8 mouse cellular contexts compared by ENCODE assay signal in genomic region chr5:115010577-115011216, GRCm38 (mm10). TPM values are rescaled to one million over a fixed set of nuclear protein-coding genes. Genes with fewer than 3 reads are reported as not detected.
DNase-seq lines count a peak whose midpoint lies in the region; ATAC-seq and TF ChIP-seq lines count a peak whose summit lies in the region.

Gene Sppl3, plus strand, starts transcription at chr5:115011137.

- H3K36me3 ChIP-seq in ES-E14 (ENCODE audit: control insufficient read depth, insufficient read depth, low read length, poor library complexity, severe bottlenecking) = no peaks in the 10 kb centered on the region
- no peaks in the 10 kb centered on the region for H3K36me3 ChIP-seq in forebrain, embryonic 16.5 days (ENCODE audit: control insufficient read depth, insufficient read depth)
- no peaks in the 10 kb centered on the region for H3K36me3 ChIP-seq in lung, embryonic 14.5 days (ENCODE audit: insufficient read depth)
- no peaks in the 10 kb centered on the region for H3K36me3 ChIP-seq in thymus, adult 2 months (ENCODE audit: control insufficient read depth, insufficient read depth, low read length)

- peak; percentile 68 for DNase-seq in ES-E14 (ENCODE audit: low read depth, low spot score)
- peak; percentile 92 for DNase-seq in cerebellum, adult 11-12 months
- DNase-seq in heart, postnatal 36 days = peak; percentile 96
- peak; percentile 89 to 96 for DNase-seq in layer of hippocampus, adult 2 months (ENCODE audit: low spot score in 2 of 2)
- DNase-seq in lung, embryonic 14.5 days = peak; percentile 97
- peak; percentile 93 for DNase-seq in thymus, adult 2 months

- H3K27ac ChIP-seq in ES-E14 (ENCODE audit: insufficient read depth, low read depth, low read length, poor library complexity, severe bottlenecking) = peak within 1 kb of the TSS; percentile 14; the same call in 1 of the 2 replicates
- H3K27ac ChIP-seq in forebrain, embryonic 16.5 days (ENCODE audit: low read length) = peak within 1 kb of the TSS; percentile 92
- peak within 1 kb of the TSS; percentile 98 for H3K27ac ChIP-seq in layer of hippocampus, adult 2 months
- peak within 1 kb of the TSS; percentile 89 for H3K27ac ChIP-seq in lung, embryonic 14.5 days (ENCODE audit: low read depth)
- peak within 1 kb of the TSS; percentile 86 for H3K27ac ChIP-seq in olfactory bulb, adult 2 months (ENCODE audit: insufficient read depth, low read depth, low read length)
- peak within 1 kb of the TSS; percentile 3; the same call in 1 of the 2 replicates for H3K27ac ChIP-seq in thymus, adult 2 months (ENCODE audit: control insufficient read depth, insufficient read depth, low read length)

- no peaks in the 10 kb centered on the region for H3K9me3 ChIP-seq in ES-E14 (ENCODE audit: control insufficient read depth, insufficient read depth, low read depth, low read length)
- no peaks in the 10 kb centered on the region for H3K9me3 ChIP-seq in forebrain, embryonic 16.5 days (ENCODE audit: control insufficient read depth, low read length)
- no peaks in the 10 kb centered on the region for H3K9me3 ChIP-seq in lung, embryonic 14.5 days (ENCODE audit: low read depth, low read length)

- H3K4me2 ChIP-seq in forebrain, embryonic 16.5 days (ENCODE audit: low read length) = peak within 1 kb of the TSS; percentile 89
- H3K4me2 ChIP-seq in lung, embryonic 14.5 days = peak within 1 kb of the TSS; percentile 96

- peak; percentile 93 for ATAC-seq in forebrain, embryonic 16.5 days
- peak; percentile 95 for ATAC-seq in lung, embryonic 14.5 days (ENCODE audit: insufficient read depth)

- no peaks in the 10 kb centered on the region for H3K27me3 ChIP-seq in forebrain, embryonic 16.5 days (replicated peaks; ENCODE audit: control insufficient read depth, insufficient read depth, low read length)
- H3K27me3 ChIP-seq in lung, embryonic 14.5 days (ENCODE audit: insufficient read depth, low read length) = no peaks in the 10 kb centered on the region
- no peaks in the 10 kb centered on the region for H3K27me3 ChIP-seq in thymus, adult 2 months (ENCODE audit: control insufficient read depth, insufficient read depth, low read length)

- WGBS in forebrain, embryonic 16.5 days = under 1% methylated on average over 57 of the region's 65 CpGs
- under 1% methylated on average over 58 of the region's 65 CpGs for WGBS in lung, embryonic 14.5 days
- WGBS in olfactory bulb, adult 2 months = under 1% methylated on average over 62 of the region's 65 CpGs
- WGBS in thymus, adult 2 months = 2% methylated on average over 65 of the region's 65 CpGs

- peak; percentile 99 for TF ChIP-seq POLR2A in olfactory bulb, adult 2 months (IDR thresholded peaks at IDR 0.05; ENCODE audit: insufficient read depth, low read depth, low read length)
- TF ChIP-seq POLR2A in thymus, adult 2 months (IDR thresholded peaks at IDR 0.05; ENCODE audit: control insufficient read depth, extremely low read depth, insufficient read depth, low read length, poor library complexity) = peak; percentile 88

- H3K4me1 ChIP-seq in ES-E14 (ENCODE audit: control insufficient read depth in 2 of 2, insufficient read depth in 2 of 2, low read length in 2 of 2, poor library complexity in 1 of 2) = peaks cover 3 to 23% of the 10 kb centered on the region in 2 experiments; a peak in 3 of 4 replicates
- H3K4me1 ChIP-seq in forebrain, embryonic 16.5 days (replicated peaks; ENCODE audit: control insufficient read depth, insufficient read depth, low read length) = peaks cover 27% of the 10 kb centered on the region
- H3K4me1 ChIP-seq in lung, embryonic 14.5 days (ENCODE audit: insufficient read depth) = peaks cover 16% of the 10 kb centered on the region
- peaks cover 27% of the 10 kb centered on the region for H3K4me1 ChIP-seq in olfactory bulb, adult 2 months (ENCODE audit: control insufficient read depth, insufficient read depth, low read length)
- peaks cover 17% of the 10 kb centered on the region for H3K4me1 ChIP-seq in thymus, adult 2 months (replicated peaks; ENCODE audit: control insufficient read depth, insufficient read depth, low read length)

- H3K4me3 ChIP-seq in ES-E14 (ENCODE audit: insufficient read depth in 1 of 2, low read depth in 1 of 2, low read length in 2 of 2, poor library complexity in 1 of 2, severe bottlenecking in 1 of 2) = peak within 1 kb of the TSS; percentile 90 to 93
- H3K4me3 ChIP-seq in forebrain, embryonic 16.5 days (replicated peaks; ENCODE audit: low read length) = peak within 1 kb of the TSS; percentile 88
- H3K4me3 ChIP-seq in layer of hippocampus, adult 2 months = peak within 1 kb of the TSS; percentile 94
- peak within 1 kb of the TSS; percentile 99 for H3K4me3 ChIP-seq in lung, embryonic 14.5 days (ENCODE audit: low read depth, low read length)
- peak within 1 kb of the TSS; percentile 73 for H3K4me3 ChIP-seq in olfactory bulb, adult 2 months (ENCODE audit: insufficient read depth, low read depth, low read length)
- H3K4me3 ChIP-seq in thymus, adult 2 months (ENCODE audit: control insufficient read depth, insufficient read depth, low read length) = peak within 1 kb of the TSS; percentile 89

- TF ChIP-seq CTCF in layer of hippocampus, adult 2 months (conservative IDR thresholded peaks at IDR 0.05) = no peak
- TF ChIP-seq CTCF in lung, embryonic 14.5 days (IDR thresholded peaks at IDR 0.05; ENCODE audit: low read depth) = no peak
- 0 out of 2 replicates have a peak, but pooled peaks have one; percentile 8 for TF ChIP-seq CTCF in olfactory bulb, adult 2 months (IDR thresholded peaks at IDR 0.05; ENCODE audit: insufficient read depth, low read depth, low read length)
- peak; percentile 32; the same call in 1 of the 2 replicates for TF ChIP-seq CTCF in thymus, adult 2 months (IDR thresholded peaks at IDR 0.05; ENCODE audit: borderline replicate concordance, control insufficient read depth, extremely low read depth, insufficient read depth, low read length, poor library complexity)

- in situ Hi-C loops in ES-E14 (cut with MboI; ENCODE audit: low sequenced_read_pairs in 2 of 2, unreplicated experiment in 2 of 2) = no loop called here

- intact Hi-C loops in heart, postnatal 36 days (cut with DNase I) = loop anchor here (2.0 to 5.0 kb wide), 3 partner anchors 32 to 66 kb away; no protein-coding TSS in a partner anchor

- H3K9ac ChIP-seq in ES-E14 (ENCODE audit: insufficient read depth, low read depth, low read length, poor library complexity, severe bottlenecking) = peak within 1 kb of the TSS; percentile 90
- H3K9ac ChIP-seq in forebrain, embryonic 16.5 days (replicated peaks; ENCODE audit: low read depth, low read length) = peak within 1 kb of the TSS; percentile 88
- H3K9ac ChIP-seq in lung, embryonic 14.5 days = peak within 1 kb of the TSS; percentile 98

TF ChIP-seq in ES-E14, 5 proteins besides CTCF, POLR2A, EP300 and RAD21:
- TF ChIP-seq CHD2 (IDR thresholded peaks at IDR 0.05; ENCODE audit: low read depth, low read length) = no peak
- no peak for TF ChIP-seq MAFK (IDR thresholded peaks at IDR 0.05; ENCODE audit: insufficient read depth, low read depth, low read length)
- no peak for TF ChIP-seq ZNF384 (IDR thresholded peaks at IDR 0.05; ENCODE audit: low read depth, low read length)
- TF ChIP-seq HCFC1 (IDR thresholded peaks at IDR 0.05; ENCODE audit: borderline replicate concordance, insufficient read depth, low read length) = no peak; the same call in 1 of the 2 replicates
- TF ChIP-seq ZC3H11A (IDR thresholded peaks at IDR 0.05; ENCODE audit: borderline replicate concordance, low read depth, low read length) = no peak

RNA-seq across cellular contexts. Expression of gene Sppl3, which starts in this region (rescaled TPM):
- 56.1 and 72.5 TPM in 2 replicates for total RNA-seq in ES-E14 (2012; rRNA removed)
- polyA plus RNA-seq in forebrain, embryonic 16.5 days (2015; fragmentation: Nextera tagmentation; extraction: Ambion mirVana) = 16.5 and 16.6 TPM in 2 replicates
- 10 to 100 TPM; 33.0 to 35.8 TPM for total RNA-seq in heart, postnatal 36 days (2021)
- total RNA-seq in layer of hippocampus, adult 2 months (2021) = 10 to 100 TPM; 75.2 to 76.2 TPM
- polyA plus RNA-seq in lung, embryonic 14.5 days (2014; fragmentation: Nextera tagmentation; extraction: Ambion mirVana) = 32.8 and 39.6 TPM in 2 replicates
- polyA plus RNA-seq in olfactory bulb, adult 2 months (2012; ENCODE audit: insufficient read depth, insufficient read length, low replicate concordance, missing spikeins) = not detected in 2 replicates
- 112 and 124 TPM in 2 replicates for polyA plus RNA-seq in thymus, adult 2 months (2012; rRNA removed)

Comparison
In these comparisons a context has a peak if more than half of its experiments do, and no peak if none do; other contexts are left out.
1. Peak in every context shown above with its lines: DNase-seq, ATAC-seq, H3K4me3 ChIP-seq and H3K27ac ChIP-seq.
2. H3K27ac ChIP-seq: peak in every context shown above with its lines; median percentile 98 in layer of hippocampus, adult 2 months; 92 in forebrain, embryonic 16.5 days; 89 in lung, embryonic 14.5 days; 86 in olfactory bulb, adult 2 months; 14 in ES-E14; 3 in thymus, adult 2 months.
3. CTCF ChIP-seq: peak in olfactory bulb, adult 2 months (single experiment) and thymus, adult 2 months (single experiment); none in layer of hippocampus, adult 2 months (single experiment) and lung, embryonic 14.5 days (single experiment).